Mouse (Mus musculus): ENCODE measurements around the gene Npas2. TPM values are rescaled to one million over a fixed set of nuclear protein-coding genes. Genes with fewer than 3 reads are reported as not detected.

Npas2 gene
- polyA plus RNA-seq, 1 experiment from 2014 or later, result 1.5 TPM

- 62% methylated on average over 4 of the region's 4 CpGs for WGBS
- no peak overlapping the region for H3K4me2 ChIP-seq
- 0 out of 2 replicates have a peak, but pooled peaks cover 7% of the 10 kb centered on the region for H3K4me1 ChIP-seq
- H3K9ac ChIP-seq, result no peak overlapping the region
- H3K9me3 ChIP-seq, result no peaks in the 10 kb centered on the region
- H3K4me3 ChIP-seq, result no peak overlapping the region
- H3K27ac ChIP-seq, result no peak overlapping the region
- H3K27me3 ChIP-seq, result 0 out of 2 replicates have a peak, but pooled peaks cover 5% of the 10 kb centered on the region
- no peak for ATAC-seq (ENCODE audit: borderline replicate concordance, extremely low read depth, low FRiP score, low TSS enrichment)
- H3K36me3 ChIP-seq, result no peaks in the 10 kb centered on the region
These were observed 148.3 kb downstream of the Npas2 start for GRCm38 (mm10) chr1:39341807-39342206.

- no peaks in the 10 kb centered on the region for H3K9me3 ChIP-seq
- H3K4me2 ChIP-seq, result no peak overlapping the region
- WGBS, result 73% methylated on average over 5 of the region's 5 CpGs
- ATAC-seq (ENCODE audit: borderline replicate concordance, extremely low read depth, low FRiP score, low TSS enrichment), result no peak
- H3K27ac ChIP-seq, result no peak overlapping the region
- H3K27me3 ChIP-seq, result 0 out of 2 replicates have a peak, but pooled peaks cover 5% of the 10 kb centered on the region
- 0 out of 2 replicates have a peak, but pooled peaks cover 7% of the 10 kb centered on the region for H3K4me1 ChIP-seq
- no peak overlapping the region for H3K4me3 ChIP-seq
- no peak overlapping the region for H3K9ac ChIP-seq
- no peaks in the 10 kb centered on the region for H3K36me3 ChIP-seq
These were observed 149.7 kb downstream of the Npas2 start for GRCm38 (mm10) chr1:39343242-39343641.

- Histone ChIP-seq H3K9ac (no peak overlapping the region), H3K36me3 (no peaks in the 10 kb centered on the region), H3K4me2 (no peak overlapping the region), H3K4me1 (0 out of 2 replicates have a peak, but pooled peaks cover 2% of the 10 kb centered on the region), H3K27ac (no peak overlapping the region), H3K27me3 (no peaks in the 10 kb centered on the region), H3K4me3 (no peak overlapping the region), H3K9me3 (no peaks in the 10 kb centered on the region)
- whole genome bisulfite sequencing, result 56% methylated on average over 21 of the region's 21 CpGs
- no peak for ATAC-seq (ENCODE audit: borderline replicate concordance, extremely low read depth, low FRiP score, low TSS enrichment)
These were observed 151.6 kb downstream of the Npas2 start for GRCm38 (mm10) chr1:39344981-39345600.

GRCm38 (mm10) chr1:39349001-39349400 lies 155.5 kb downstream of the Npas2 start:
- Histone ChIP-seq H3K27ac (no peak overlapping the region), H3K4me1 (no peaks in the 10 kb centered on the region), H3K4me2 (no peak overlapping the region), H3K4me3 (no peak overlapping the region), H3K9me3 (no peaks in the 10 kb centered on the region), H3K27me3 (no peaks in the 10 kb centered on the region), H3K9ac (no peak overlapping the region), H3K36me3 (no peaks in the 10 kb centered on the region)
- WGBS, result 69% methylated on average over 1 of the region's 1 CpGs
- no peak for ATAC-seq (ENCODE audit: borderline replicate concordance, extremely low read depth, low FRiP score, low TSS enrichment)

GRCm38 (mm10) chr1:39349427-39349826 lies 155.9 kb downstream of the Npas2 start:
- Histone ChIP-seq H3K9me3 (no peaks in the 10 kb centered on the region), H3K27ac (no peak overlapping the region), H3K27me3 (no peaks in the 10 kb centered on the region), H3K36me3 (no peaks in the 10 kb centered on the region), H3K9ac (no peak overlapping the region), H3K4me2 (no peak overlapping the region), H3K4me1 (no peaks in the 10 kb centered on the region), H3K4me3 (no peak overlapping the region)
- ATAC-seq (ENCODE audit: borderline replicate concordance, extremely low read depth, low FRiP score, low TSS enrichment), result no peak
- WGBS, result 76% methylated on average over 7 of the region's 7 CpGs

- Histone ChIP-seq H3K4me3 (no peak overlapping the region), H3K4me2 (peak overlapping the region; percentile 35)
These were observed 168.4 kb downstream of the Npas2 start for GRCm38 (mm10) chr1:39361754-39362514.

GRCm38 (mm10) chr1:39362515-39362893 lies 169.0 kb downstream of the Npas2 start:
- no peaks in the 10 kb centered on the region for H3K36me3 ChIP-seq

More at GRCm38 (mm10) chr1:39361754-39362514, 168.4 kb downstream of the Npas2 start:
- Histone ChIP-seq H3K36me3 (no peaks in the 10 kb centered on the region), H3K4me1 (peaks cover 6% of the 10 kb centered on the region), H3K27ac (no peak overlapping the region), H3K9me3 (no peaks in the 10 kb centered on the region), H3K27me3 (0 out of 2 replicates have a peak, but pooled peaks cover 4% of the 10 kb centered on the region), H3K9ac (no peak overlapping the region)
- ATAC-seq (ENCODE audit: borderline replicate concordance, extremely low read depth, low FRiP score, low TSS enrichment), result 0 out of 2 replicates have a peak, but pooled peaks have one; percentile 23
- 22% methylated on average over 24 of the region's 24 CpGs for WGBS

GRCm38 (mm10) chr1:39365562-39365961 lies 172.0 kb downstream of the Npas2 start:
- Histone ChIP-seq H3K27ac (no peak overlapping the region), H3K9me3 (no peaks in the 10 kb centered on the region), H3K4me2 (no peak overlapping the region), H3K27me3 (0 out of 2 replicates have a peak, but pooled peaks cover 4% of the 10 kb centered on the region), H3K4me3 (no peak overlapping the region), H3K36me3 (peaks cover 15% of the 10 kb centered on the region), H3K4me1 (peaks cover 17% of the 10 kb centered on the region), H3K9ac (no peak overlapping the region)
- ATAC-seq (ENCODE audit: borderline replicate concordance, extremely low read depth, low FRiP score, low TSS enrichment), result no peak
- 78% methylated on average over 1 of the region's 1 CpGs for whole genome bisulfite sequencing

More at GRCm38 (mm10) chr1:39362515-39362893, 169.0 kb downstream of the Npas2 start:
- Histone ChIP-seq H3K4me1 (peaks cover 9% of the 10 kb centered on the region), H3K27ac (no peak overlapping the region), H3K9me3 (no peaks in the 10 kb centered on the region), H3K4me2 (no peak overlapping the region), H3K27me3 (0 out of 2 replicates have a peak, but pooled peaks cover 4% of the 10 kb centered on the region), H3K9ac (no peak overlapping the region), H3K4me3 (no peak overlapping the region)
- 41% methylated on average over 7 of the region's 7 CpGs for WGBS
- ATAC-seq (ENCODE audit: borderline replicate concordance, extremely low read depth, low FRiP score, low TSS enrichment), result no peak

- peaks cover 13% of the 10 kb centered on the region for H3K4me1 ChIP-seq
- H3K9ac ChIP-seq, result peak overlapping the region; percentile 53
- H3K27ac ChIP-seq, result no peak overlapping the region
- 0 out of 2 replicates have a peak, but pooled peaks cover 4% of the 10 kb centered on the region for H3K27me3 ChIP-seq
- no peak for ATAC-seq (ENCODE audit: borderline replicate concordance, extremely low read depth, low FRiP score, low TSS enrichment)
- WGBS, result 25% methylated on average over 6 of the region's 6 CpGs
- peak overlapping the region; percentile 83 for H3K4me3 ChIP-seq
- H3K9me3 ChIP-seq, result no peaks in the 10 kb centered on the region
- peak overlapping the region; percentile 68 for H3K4me2 ChIP-seq
- H3K36me3 ChIP-seq, result peaks cover 30% of the 10 kb centered on the region
These were observed 173.5 kb downstream of the Npas2 start for GRCm38 (mm10) chr1:39367045-39367444.

GRCm38 (mm10) chr1:39367601-39368266 lies 174.2 kb downstream of the Npas2 start, which contains the start of gene Rpl31:
Rpl31 (plus strand) TSS chr1:39367842.
- Histone ChIP-seq H3K9ac (peak within 1 kb of the TSS; percentile 98), H3K9me3 (no peaks in the 10 kb centered on the region), H3K4me2 (peak within 1 kb of the TSS; percentile 69), H3K27me3 (no peaks in the 10 kb centered on the region), H3K4me3 (peak within 1 kb of the TSS; percentile 83), H3K4me1 (peaks cover 13% of the 10 kb centered on the region), H3K27ac (peak within 1 kb of the TSS; percentile 79), H3K36me3 (peaks cover 37% of the 10 kb centered on the region)
- WGBS, result under 1% methylated on average over 62 of the region's 62 CpGs
- ATAC-seq (ENCODE audit: borderline replicate concordance, extremely low read depth, low FRiP score, low TSS enrichment), result peak; percentile 99

GRCm38 (mm10) chr1:39368267-39368841 lies 174.8 kb downstream of the Npas2 start:
- peak; percentile 15 for ATAC-seq (ENCODE audit: borderline replicate concordance, extremely low read depth, low FRiP score, low TSS enrichment)
- no peaks in the 10 kb centered on the region for H3K9me3 ChIP-seq
- H3K27ac ChIP-seq, result peak overlapping the region; percentile 79
- WGBS, result under 1% methylated on average over 34 of the region's 34 CpGs
- peak overlapping the region; percentile 83 for H3K4me3 ChIP-seq
- peaks cover 13% of the 10 kb centered on the region for H3K4me1 ChIP-seq
- H3K4me2 ChIP-seq, result peak overlapping the region; percentile 69
- peak overlapping the region; percentile 98 for H3K9ac ChIP-seq
- no peaks in the 10 kb centered on the region for H3K27me3 ChIP-seq
- H3K36me3 ChIP-seq, result peaks cover 43% of the 10 kb centered on the region
